Mouse (Mus musculus) testis, postnatal 14 days (tissue): Measurements from ENCODE around the gene Epb42.
"Not testable (repeated sequence)": the region's sequence is repeated elsewhere in the genome, so short reads cannot be mapped to it uniquely, and the experiment has no call there.

ENCODE experiments used
- DNase-seq: peaks from one replicate; pipeline ENCODE4 v3.0.0; 2021; ENCODE audit warnings: low spot score

Epb42 gene

DNA sequence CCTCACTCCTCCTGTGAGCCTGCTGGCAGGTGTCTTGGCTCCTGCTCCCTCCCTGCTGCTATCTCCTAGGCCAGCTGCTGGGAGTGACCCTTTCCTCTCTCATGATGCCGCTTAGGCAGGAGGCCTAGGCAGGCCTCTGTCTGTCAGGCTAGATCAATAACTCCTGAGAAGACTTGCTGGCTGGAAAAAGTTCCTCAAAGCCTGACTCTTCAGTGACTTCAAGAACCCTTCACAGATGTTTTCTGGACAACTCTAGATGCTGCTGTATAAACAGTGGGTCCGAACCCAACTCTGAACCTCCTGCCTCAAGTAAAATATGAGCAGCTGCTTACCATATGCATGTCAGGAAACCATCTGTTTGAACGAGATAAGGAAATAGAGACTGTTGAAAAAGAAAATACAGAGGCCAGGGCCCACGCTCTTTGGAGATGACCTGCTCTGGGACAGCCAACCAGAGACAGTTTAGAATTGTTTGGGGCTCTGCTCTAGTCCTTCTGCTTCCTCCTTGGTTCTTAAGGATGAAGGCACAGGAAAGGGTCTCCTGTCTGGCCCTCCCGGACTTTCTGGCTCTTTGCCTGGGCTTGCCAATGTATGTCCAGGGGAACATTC lies at the start of gene Epb42:
Gene Epb42, minus strand, starts transcription at position 340 of the 609 bp plus-strand sequence.
- DNase-seq, result no peak

DNA sequence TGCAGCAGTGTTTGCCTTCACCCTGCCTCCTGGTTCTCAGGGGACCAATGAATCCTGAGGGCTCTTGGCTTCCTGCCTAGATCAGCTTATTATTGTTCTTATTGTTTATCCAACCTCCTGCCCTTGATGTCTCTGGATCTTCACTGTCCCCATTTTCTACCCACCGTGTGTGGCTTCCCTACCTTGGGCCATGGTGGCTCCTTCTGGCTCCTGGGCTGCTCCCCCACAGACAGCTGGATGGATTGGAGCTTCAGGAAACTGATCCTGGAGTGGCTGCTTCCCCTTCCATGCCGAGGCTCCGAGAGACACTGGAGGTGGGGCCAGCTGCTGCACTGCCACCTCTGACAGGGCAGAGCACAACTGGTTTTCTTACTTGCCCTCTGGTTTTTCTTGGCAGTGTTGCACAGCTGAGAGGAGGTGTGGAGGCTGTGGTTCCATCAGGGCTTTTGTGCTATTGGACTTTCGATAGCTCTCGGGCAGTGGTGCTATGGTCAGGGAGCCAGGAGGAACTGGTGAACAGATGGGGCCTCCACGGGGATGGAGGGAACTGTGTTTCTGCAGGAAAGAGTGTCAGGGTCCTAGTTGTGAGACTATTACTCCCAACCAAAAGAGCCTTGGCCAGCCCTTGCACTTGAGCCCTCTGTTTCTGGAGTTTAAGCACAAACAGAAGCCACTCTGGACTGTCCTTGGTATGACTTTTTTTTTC lies 48.8 kb upstream of the Epb42 start, which contains the start of gene Tgm5:
Gene Tgm5, minus strand, starts transcription at position 362 of the 706 bp plus-strand sequence.
- no peak for DNase-seq

DNA sequence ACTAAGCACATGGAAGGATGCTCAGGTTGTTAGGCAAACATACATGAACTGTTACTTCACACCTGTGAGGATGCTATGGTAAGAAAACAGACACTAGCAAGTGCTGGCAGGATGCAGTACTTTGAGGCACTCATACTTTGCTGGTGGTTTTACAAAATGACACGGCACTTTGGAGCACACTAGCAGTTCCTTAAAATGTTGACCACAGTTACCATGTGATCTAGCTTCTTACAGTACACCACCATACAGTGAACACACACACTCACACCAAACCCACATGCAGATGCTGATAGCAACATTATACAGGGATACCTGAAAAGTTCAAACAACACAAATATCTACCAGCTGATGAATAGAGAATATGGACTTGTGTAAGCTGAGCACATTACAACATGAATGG lies 45.8 kb upstream of the Epb42 start:
- DNase-seq, result no peak

DNA sequence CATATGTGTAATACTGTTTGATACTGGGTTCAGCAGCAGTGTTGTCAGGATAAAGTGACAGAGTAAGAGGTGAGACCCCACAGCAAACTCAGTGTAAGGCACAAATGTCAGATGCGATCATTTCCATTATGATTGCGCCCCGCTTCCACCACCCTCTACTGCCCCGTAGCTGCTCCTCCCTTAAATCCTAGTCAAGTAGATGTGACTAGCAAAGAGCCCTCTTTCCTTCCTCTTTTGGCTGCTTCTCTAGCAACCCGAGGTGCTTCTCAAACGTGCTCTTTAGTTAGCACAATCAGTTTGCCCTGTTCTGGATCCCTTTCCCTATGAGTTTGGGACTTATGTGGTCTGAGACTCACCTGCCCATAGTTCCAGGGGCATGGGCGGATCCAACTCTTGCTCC lies 37.9 kb upstream of the Epb42 start:
- DNase-seq, result no peak

DNA sequence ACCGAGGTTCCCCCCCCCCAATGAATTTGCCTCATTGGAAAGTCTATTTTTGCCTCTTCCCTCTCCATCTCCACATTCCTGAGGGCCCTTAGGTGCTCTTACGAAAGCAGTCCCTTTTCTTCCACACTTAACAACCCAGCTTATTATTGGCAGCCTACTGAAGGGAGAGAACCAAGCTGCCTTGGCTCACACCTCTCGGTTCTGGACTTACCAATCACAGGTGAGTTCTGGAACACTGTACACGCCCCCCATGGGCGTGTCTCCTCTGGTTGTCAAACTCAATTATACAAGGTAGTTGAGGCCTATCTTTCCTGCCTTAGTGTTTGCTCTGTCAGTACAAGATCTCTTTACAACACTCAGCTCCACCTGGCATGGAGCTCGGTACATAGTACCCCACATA lies 35.0 kb upstream of the Epb42 start:
- no peak for DNase-seq

DNA sequence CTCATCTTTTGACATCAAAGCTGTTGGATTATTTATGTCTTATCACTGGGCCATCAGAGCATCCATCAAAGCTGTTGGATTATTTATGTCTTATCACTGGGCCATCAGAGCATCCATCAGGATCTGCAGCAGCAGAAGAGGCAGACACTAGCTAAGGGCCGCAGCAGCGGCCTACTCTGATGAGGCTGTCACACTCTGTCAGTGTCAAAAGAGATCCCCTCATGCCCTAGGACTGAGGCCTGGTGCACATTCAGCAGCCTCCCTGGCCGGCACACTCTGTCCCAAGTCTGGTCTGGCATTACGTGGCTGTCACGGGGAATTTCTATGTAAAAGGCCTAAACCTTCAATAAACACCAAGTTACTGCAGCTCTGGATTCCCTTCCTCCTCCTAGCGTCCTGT lies 32.6 kb upstream of the Epb42 start:
- no peak for DNase-seq

DNA sequence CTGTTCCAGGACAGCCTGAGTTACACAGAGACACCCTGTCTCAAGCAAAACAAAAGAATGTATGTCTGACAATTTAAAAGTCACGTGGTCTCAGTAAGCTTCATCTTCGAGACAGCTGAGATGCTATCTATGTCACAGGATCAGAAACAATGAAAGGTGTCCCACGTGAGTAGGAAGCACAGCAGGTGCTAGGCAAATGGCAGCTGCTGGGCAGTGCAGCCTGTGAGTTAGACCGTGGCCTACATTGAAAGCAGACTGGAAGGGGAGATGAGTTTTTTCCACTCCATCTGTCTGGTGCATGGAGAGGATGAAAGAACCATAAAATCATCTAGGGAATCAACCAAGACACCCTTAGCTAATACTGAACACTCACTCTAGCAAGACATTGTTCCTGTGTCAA lies 30.2 kb upstream of the Epb42 start:
- DNase-seq, result no peak

DNA sequence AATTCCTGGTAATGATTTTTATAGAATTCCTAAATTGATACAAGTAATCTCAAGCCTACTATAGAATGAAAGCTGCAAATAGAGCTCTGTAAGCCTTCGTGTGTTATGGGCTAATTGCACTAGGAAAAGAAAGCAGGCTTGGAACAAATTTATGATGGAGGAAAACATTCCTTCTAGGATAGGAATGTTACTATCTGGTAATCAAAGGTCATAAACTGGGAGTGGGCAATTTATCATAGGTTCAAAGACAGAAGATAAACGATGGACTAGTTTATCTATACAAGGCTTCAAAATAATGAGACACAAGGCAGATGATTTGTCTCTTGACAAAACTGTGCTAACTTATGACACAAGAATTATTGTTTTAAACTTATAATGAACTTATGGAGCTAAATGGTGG lies 24.4 kb upstream of the Epb42 start:
- DNase-seq, result no peak

DNA sequence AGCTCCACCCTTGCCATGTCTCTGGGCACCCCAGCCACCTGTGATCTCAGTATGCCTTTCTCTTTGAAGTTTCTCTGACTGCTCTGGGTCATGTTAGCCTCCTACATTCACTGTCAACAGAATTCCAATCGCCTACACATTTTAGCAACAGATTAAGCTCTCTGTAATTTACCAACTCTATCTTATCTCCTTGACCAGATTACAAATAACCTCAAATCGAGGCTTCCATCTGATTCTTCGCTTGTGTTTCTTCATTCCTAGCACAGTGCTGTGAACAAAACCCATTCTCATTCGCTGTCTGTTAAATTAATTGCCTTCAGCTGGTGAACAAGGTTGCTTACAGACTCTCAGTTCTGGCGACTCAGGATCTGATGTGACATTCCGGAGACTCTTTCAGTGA lies 21.1 kb upstream of the Epb42 start:
- DNase-seq, result no peak

DNA sequence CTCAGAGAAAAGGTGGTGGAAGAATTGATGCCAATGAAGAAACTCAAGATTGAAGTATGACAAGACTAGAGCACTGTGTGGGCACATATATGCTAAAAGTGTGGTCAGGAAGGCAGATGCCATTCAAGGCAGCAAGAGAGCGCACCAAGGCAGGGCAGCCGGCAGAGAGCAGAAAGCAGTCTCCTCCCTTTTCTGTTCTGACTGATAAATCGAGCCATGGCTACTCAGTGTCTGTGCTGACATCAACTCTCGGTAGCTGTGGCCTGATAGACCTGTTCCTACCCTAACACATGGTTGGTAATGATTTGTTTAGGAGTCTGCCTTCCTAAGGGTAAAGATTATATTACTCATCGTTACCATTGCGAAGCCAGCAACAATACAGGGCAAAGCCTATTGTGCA lies 19.0 kb upstream of the Epb42 start:
- DNase-seq, result no peak

DNA sequence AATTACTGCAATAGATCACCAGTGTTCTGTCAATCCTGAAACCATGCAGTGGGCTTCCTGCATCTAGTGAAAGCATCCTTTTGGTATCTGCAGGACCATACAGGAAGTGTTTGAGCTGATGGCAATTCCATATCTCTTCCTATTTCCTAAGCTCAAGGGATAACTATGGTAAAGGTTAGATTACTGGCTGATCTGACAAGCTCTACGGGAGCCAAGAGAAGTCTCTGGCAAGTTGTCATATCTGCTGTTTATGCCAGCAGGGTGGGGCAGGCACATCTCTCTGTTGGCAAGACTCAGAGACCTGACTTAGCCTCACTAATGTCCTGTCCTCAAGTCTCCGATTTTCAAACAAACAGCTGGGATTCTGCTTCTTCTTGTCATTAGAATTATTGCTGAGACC lies 17.2 kb upstream of the Epb42 start:
- no peak for DNase-seq

DNA sequence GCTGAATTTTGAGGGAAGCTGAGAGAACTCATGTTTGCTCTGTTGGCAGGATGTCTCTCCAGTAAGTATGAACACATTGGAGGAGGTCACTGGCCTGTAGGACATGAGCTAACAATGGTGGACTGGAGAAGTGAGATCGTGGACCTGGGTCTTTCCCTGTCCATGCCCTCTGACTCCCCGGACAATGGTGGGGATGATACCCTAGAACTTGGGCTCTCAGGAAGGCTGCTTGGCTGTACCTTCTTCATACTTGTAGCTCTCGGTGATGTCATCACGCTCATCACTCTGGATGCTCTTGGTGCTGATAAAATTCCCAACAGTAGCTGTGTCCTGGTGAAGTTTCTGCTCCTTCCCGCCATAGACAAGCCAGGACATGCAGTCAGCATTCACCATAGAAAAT lies 15.3 kb upstream of the Epb42 start:
- no peak for DNase-seq

DNA sequence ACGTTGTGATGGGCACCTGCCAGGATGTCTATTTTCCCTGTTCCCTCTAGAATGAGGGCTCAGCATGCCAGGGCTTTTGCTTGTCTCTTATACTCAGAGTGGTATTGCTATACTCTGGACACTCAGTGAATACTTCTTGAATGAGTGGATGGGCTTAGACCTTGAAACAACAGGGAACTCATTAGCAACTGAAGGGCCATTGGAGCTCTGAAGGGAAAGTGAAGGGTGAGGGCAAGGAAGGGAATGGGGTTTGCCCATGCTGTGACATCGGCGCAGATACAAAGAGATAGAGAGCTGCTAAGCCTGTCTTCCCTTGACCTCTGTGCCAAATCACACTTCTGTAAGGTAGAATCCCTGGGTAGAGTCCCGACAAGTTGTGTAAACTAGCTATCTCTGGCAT lies 8.8 kb upstream of the Epb42 start:
- DNase-seq, result no peak

DNA sequence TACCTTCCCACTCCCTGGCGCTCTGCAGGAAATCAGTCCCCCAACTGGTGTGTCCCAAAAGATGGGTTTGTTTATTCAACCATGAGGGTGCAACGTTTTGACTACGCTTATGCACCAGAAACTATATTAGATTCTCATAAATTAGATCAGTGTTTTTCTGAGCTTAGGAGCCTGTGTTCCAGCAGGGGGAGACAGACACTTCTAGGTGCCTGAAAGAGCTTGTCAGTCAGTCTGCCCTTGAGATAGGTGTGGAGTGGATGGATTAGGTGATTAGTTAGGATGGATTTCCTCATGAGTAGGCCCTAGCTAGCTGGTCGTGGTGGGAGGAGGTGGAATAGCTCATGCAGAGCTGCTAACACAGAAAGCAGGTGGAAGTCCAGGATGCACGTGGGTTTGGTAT lies 4.2 kb upstream of the Epb42 start:
- no peak for DNase-seq

DNA sequence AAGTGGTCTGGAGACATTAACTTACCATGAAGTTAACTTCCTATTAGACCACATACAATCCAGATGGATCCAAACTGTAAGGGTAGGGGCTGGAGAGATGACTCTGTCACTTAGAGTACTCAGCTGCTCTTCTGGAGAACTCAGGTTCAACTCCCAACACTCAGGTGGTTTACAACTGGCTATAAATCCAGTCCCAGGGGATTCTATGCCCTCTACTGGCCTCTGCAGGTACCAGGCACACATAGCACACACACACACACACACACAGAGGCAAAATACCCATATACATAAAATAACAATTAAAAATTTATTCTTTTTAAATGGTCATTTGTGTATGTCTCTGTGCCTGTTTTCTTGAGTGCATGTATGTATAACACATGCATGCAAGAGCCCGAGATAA lies 2.5 kb upstream of the Epb42 start:
- DNase-seq, result no peak

DNA sequence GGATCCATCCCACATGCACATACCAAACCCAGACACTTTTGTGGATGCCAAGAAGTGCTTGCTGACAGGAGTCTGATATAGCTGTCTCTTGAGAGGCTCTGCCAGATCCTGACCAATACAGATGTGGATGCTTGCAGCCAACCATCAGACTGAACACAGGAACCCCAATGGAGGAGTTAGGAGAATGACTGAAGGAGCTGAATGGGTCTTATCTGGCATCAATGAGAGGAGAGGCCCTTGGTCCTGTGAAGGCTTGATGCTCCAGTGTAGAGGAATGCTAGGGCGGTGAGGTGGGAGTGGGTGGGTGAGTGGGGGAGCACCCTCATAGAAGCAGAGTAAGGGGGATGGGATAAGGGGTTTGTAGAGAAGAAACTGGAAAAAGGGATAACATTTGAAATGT lies 2.0 kb upstream of the Epb42 start:
- not testable (repeated sequence) for DNase-seq

DNA sequence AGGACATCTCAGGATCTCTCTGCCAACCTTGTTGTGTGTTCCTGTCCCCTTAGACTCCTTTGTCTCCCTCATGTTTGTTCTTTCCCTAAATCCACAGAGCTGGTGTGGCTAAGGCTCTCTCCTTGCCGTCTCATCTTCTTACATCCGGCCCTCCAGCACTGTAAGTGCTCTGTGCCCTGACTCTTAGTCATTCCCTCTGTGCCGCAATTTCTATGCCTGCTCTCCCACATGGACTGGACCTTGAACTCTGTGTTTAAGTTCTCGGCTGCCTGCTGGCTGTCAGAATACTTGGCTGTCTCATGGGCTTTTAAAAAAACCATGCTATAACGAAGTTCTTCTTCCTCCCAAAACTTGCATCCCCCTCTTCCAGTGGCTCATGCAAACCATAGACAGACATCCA lies 14.0 kb downstream of the Epb42 start:
- no peak for DNase-seq

DNA sequence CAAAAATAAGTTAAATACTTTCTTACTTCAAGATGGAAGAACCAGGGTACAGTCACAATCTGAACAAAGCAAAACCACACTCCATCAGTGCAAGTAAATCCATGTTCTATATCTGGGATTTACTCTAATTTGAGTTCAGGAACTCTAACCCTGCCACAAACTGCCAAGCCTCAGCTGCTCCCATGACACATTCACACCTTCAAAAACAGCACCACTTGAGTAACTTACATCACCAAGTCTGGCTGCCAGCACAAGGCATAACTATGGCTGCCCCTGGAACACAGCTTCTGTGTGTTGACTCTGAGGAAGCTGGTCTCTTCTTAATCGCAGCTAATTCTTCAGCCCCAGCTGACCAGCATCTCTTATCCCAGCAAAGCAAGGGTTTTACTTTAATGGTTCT lies 19.7 kb downstream of the Epb42 start:
- no peak for DNase-seq

DNA sequence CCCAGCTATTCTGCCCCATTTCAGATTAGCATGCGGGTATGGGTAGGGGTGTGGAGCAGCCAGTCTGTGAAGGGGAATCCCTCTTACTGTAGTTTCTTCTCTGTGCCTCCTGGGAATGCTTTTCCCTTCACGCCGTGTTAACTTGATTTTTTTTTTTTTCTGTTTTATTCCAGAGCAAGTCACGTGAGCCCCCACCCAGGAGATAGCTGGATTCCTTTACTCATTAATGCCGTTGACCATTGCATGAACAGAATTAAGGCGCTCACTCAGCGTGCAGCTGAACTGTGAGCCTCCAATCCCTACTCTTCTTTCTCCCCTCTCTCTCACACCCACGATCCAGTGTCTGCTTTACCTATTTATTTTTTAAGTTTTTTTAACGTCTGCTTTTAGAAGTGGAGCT lies 20.6 kb downstream of the Epb42 start:
- no peak for DNase-seq

DNA sequence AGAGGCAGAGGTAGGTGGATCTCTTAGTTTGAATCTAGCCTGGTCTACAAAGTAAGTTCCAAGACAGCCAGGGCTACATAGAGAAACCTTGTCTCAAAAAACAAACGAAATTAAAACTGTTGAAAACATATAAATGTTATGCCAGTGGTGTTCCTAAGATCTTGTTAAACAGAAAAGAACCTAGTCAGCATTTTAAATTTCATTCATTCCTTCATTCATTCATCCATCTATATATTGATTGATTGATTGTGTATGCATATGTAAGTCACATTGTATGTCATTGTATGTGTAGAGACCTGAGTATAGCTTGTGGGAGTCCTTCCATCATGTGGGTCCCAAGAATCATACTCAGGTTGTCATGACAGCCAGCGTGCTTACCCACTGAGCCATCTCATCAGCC lies 21.4 kb downstream of the Epb42 start:
- no peak for DNase-seq

DNA sequence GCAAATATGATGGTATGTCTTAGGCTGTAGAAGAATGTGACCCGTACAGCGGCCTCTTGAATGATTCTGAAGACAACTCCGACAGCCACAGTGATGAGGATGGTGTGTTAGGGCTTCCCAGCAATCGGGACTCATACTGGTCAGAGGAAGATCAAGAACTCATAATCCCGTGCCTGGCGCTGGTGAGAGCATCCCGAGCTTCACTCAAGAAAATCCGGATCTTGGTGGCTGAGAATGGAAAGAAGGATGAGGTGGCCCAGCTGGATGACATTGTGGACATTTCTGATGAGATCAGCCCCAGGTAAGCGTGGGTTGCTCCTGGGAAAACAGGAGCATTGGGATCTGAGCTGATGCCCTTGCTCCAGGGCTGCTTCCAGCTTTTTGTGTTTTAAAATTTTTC lies 24.2 kb downstream of the Epb42 start:
- no peak for DNase-seq

DNA sequence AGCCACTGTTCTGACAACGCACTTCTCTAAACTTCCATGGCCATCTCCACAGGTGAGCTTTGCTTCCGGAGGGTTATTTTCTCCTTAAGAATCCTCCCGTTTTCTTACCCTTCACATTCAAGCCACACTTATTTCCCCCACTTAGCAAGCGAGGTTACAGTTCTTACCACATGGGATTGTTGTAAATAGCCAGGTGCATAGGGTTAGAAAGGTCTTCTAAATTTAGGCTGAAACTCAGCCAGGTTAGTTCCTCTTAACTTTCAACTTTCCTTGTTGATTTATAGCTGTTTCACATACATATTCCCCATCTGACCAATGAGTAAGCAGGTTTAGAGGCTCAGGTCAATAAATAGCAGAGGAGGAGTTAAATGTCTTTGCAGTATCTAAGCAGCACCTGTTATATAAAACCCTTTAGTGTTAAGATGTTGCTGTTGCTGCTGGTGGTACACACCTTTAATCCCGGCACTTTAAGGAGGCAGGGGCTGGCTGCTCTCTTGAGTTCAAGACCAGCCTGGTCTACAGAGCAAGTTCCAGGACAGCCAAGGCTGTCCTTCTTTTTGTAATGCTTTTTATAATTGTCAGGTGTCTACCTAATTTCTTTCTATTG lies 27.7 kb downstream of the Epb42 start:
- no peak for DNase-seq

DNA sequence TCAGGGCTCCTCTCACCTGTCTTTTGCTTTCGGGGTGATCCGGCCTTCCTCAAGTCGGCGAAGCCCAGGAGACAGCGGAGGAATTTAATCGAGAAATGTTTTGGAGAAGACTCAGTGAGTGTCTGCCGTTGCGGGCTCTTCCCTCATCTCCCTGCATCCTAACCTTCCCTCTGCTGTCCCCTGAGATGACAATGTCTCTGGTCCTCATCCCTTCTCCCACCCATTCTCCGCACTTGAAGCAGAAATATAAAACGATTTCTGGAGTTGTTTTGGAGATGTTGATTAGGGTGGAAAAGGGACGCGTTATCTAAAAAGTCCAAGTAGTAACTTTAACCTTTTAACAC lies 28.2 kb downstream of the Epb42 start:
- no peak for DNase-seq
